Mouse (Mus musculus) lung, postnatal 0 days (tissue): ENCODE measurements around the gene Fam76a. TPM values are rescaled to one million over a fixed set of nuclear protein-coding genes. Genes with fewer than 3 reads are reported as not detected.

Experiments used
- ATAC-seq: fragments of 200-750 bp; cut with Nextera tagmentation; 2 replicates; pipeline ENCODE4 v1.8.0; 2017; ENCODE audit warnings: moderate library complexity
- DNase-seq: peaks from one replicate; pipeline ENCODE4 v3.0.0-alpha.2; 2016; ENCODE audit warnings: low spot score
- H3K27ac ChIP-seq: fragments of 300-500 bp; sonication (generic); 2 replicates; pipeline ENCODE4 v1.5.1; 2014; ENCODE audit warnings: antibody characterized with exemption, mild to moderate bottlenecking, low read length, mixed read lengths
- H3K27me3 ChIP-seq: fragments of 300-500 bp; sonication (generic); replicated peaks from 2 replicates; pipeline ENCODE4 v1.6.1; 2014; ENCODE audit warnings: low read length, mixed read lengths; ENCODE audit not compliant: insufficient read depth
- H3K36me3 ChIP-seq: fragments of 300-500 bp; sonication (generic); 2 replicates; pipeline ENCODE4 v1.6.1; 2014; ENCODE audit warnings: low read length, mixed read lengths; ENCODE audit not compliant: insufficient read depth
- H3K4me1 ChIP-seq: fragments of 300-500 bp; sonication (generic); 2 replicates; pipeline ENCODE4 v1.6.1; 2014; ENCODE audit warnings: antibody characterized with exemption, low read depth, low read length, mixed read lengths; ENCODE audit not compliant: insufficient read depth
- H3K4me2 ChIP-seq: fragments of 300-500 bp; sonication (generic); replicated peaks from 2 replicates; pipeline ENCODE4 v1.6.1; 2014; ENCODE audit warnings: low read depth, mild to moderate bottlenecking, low read length, moderate library complexity, mixed read lengths
- H3K4me3 ChIP-seq: fragments of 300-500 bp; sonication (generic); 2 replicates; pipeline ENCODE4 v1.5.1; 2014; ENCODE audit warnings: low read depth, low read length
- H3K9ac ChIP-seq: fragments of 300-500 bp; sonication (generic); replicated peaks from 2 replicates; pipeline ENCODE4 v1.6.1; 2014; ENCODE audit warnings: low read depth, mild to moderate bottlenecking
- H3K9me3 ChIP-seq: fragments of 300-500 bp; sonication (generic); 2 replicates; pipeline ENCODE4 v1.6.1; 2016; ENCODE audit warnings: low read length, mixed read lengths
- CTCF ChIP-seq: IDR thresholded peaks from 2 replicates; pipeline ENCODE4 v1.5.1; 2016; ENCODE audit warnings: antibody characterized with exemption, mild to moderate bottlenecking
- EP300 ChIP-seq: IDR thresholded peaks from 2 replicates; pipeline ENCODE4 v1.6.1; 2016; ENCODE audit warnings: antibody characterized with exemption, mild to moderate bottlenecking, control low read depth
- WGBS: fragments of 180-500 bp; shearing (Covaris S2); extraction: QIAGEN DNeasy Blood & Tissue Kit; methylation state at CpG from one replicate; pipeline ENCODE4 v1.1.7; 2014; 5-methylcytosine and 5-hydroxymethylcytosine counted together
- polyA plus RNA-seq: library from polyadenylated mRNA; unstranded; fragments of >200 nt; fragmentation: Nextera tagmentation; extraction: Ambion mirVana; gene quantifications from 2 replicates; pipeline ENCODE4 v1.2.1, GENCODE M21; 2015

Fam76a gene
- polyA plus RNA-seq, 1 experiment from 2014 or later = 57.6 TPM

- no peak for DNase-seq
These were observed 61.5 kb downstream of the Fam76a start for GRCm38 (mm10) chr4:132860880-132861279.

More at GRCm38 (mm10) chr4:132860880-132861279, 61.5 kb downstream of the Fam76a start:
- no peak overlapping the region for H3K4me3 ChIP-seq
- H3K9me3 ChIP-seq = no peaks in the 10 kb centered on the region
- no peak overlapping the region for H3K4me2 ChIP-seq
- no peak for TF ChIP-seq CTCF
- no peak for TF ChIP-seq EP300
- peaks cover 28% of the 10 kb centered on the region; the same call in 1 of the 2 replicates for H3K36me3 ChIP-seq
- 86% methylated on average over 1 of the region's 1 CpGs for WGBS
- no peaks in the 10 kb centered on the region for H3K4me1 ChIP-seq
- no peaks in the 10 kb centered on the region for H3K27me3 ChIP-seq
- no peak overlapping the region for H3K27ac ChIP-seq
- ATAC-seq = no peak
- no peak overlapping the region for H3K9ac ChIP-seq

Other genes starting within 250 kb of the Fam76a start
- 3.7 and 5.1 TPM in 2 replicates for gene Xkr8, start 190.0 kb downstream of the Fam76a start, polyA plus RNA-seq
- gene Smpdl3b, start 165.3 kb downstream of the Fam76a start, polyA plus RNA-seq = 3.7 TPM in 2 replicates
- gene Rpa2, start 154.2 kb downstream of the Fam76a start, polyA plus RNA-seq = 23.9 and 24.0 TPM in 2 replicates
- gene Themis2, start 126.2 kb downstream of the Fam76a start, polyA plus RNA-seq = 1.2 and 1.8 TPM in 2 replicates
- 18.3 and 21.0 TPM in 2 replicates for gene Ppp1r8, start 79.4 kb downstream of the Fam76a start, polyA plus RNA-seq
- 80.8 and 85.9 TPM in 2 replicates for gene Stx12, start 38.0 kb downstream of the Fam76a start, polyA plus RNA-seq
- gene Fgr, start 51.5 kb upstream of the Fam76a start, polyA plus RNA-seq = 4.0 and 4.7 TPM in 2 replicates
- gene Ahdc1, start 88.7 kb upstream of the Fam76a start, polyA plus RNA-seq = 3.9 and 4.4 TPM in 2 replicates
- gene Wasf2, start 207.9 kb upstream of the Fam76a start, polyA plus RNA-seq = 149 and 153 TPM in 2 replicates